Mouse (Mus musculus) kidney, postnatal 14 days (tissue): ENCODE measurements at regions not wholly inside any gene's neighbourhood (a gene's known extent, or its start where the extent isn't known, plus 50 kb on each side); places are given as distances from the start of the nearest gene placed in this dataset.

Experiments
- DNase-seq: peaks from one replicate; pipeline ENCODE4 v3.0.0; 2022; ENCODE audit warnings: mixed read lengths

DNA sequence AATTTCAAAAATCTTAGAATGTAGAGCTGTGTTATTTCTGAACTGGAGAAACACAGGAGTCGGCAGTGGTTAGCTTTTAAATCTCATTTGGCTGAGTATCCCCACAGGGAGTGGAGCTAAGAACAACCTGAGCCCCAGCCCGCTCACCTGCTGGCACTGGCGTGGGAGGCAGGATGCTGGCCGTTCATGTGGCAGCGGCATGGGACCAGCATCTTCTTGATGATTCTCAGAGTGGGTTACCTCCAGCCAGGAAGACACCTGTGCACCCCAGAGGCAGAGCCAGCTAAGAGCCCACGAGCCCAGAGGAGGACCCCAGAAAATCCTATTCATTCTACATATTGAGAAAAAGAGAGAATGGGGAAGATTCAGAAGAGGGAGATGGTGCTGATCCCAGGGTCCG lies 181.7 kb downstream of the Vrk1 start:
- DNase-seq: no peak

DNA sequence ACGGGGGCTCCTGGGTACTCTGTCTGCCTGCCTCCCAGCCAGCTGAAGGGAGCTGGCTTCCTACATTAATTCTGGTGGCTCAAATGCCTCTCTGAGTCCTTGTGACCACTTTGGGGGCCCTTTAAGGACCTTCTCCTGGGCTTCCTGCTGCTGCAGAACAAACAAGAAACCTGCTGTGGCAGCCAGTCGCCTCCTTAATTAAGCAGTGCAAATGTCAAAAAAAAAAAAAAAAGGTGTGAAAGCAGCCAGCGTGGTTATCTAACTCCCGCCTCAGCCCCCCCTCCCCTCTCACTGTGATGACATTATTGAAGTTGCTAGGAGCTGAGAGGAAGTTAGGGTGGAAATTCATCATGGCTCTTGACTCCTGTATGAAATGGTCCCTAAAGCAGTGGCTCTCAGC lies 189.3 kb downstream of the Vrk1 start:
- no peak for DNase-seq

DNA sequence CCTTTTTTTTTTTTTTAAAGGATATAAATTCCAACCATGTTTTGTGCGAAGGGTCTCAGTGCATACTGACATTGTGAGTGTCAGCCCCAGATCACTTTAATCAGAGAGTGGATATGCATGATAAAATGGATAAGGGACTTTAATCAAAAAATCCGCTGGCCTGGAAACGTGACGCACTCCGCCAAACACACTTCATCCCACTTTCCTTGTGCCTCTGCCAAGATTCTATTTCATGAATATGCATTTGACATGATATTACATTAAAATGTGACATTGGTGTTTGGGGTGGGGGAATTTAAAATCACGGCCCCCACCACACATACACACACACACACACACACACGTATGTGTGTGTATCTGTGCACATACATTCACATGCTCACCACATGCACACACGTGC lies 193.5 kb downstream of the Vrk1 start:
- no peak for DNase-seq

DNA sequence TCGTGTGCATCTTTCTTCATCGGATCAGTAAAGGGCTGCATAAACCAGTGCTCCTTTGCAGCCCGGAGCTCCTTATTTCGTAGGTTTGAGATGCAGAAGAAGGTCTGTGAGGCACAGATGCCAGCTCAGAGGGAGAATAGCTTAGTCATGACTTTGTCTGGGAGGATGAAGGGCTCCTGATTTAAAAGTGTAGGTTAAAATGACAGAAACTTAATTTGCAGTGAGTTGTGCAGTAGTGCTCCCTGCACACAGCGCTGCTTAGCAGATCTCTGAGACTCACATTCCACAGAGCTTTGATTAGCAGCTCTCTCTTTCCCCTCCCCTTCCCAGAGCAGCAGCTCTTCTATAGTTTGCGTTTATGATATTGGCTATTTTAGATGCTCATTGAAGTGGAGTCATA lies 200.9 kb downstream of the Vrk1 start:
- no peak for DNase-seq

DNA sequence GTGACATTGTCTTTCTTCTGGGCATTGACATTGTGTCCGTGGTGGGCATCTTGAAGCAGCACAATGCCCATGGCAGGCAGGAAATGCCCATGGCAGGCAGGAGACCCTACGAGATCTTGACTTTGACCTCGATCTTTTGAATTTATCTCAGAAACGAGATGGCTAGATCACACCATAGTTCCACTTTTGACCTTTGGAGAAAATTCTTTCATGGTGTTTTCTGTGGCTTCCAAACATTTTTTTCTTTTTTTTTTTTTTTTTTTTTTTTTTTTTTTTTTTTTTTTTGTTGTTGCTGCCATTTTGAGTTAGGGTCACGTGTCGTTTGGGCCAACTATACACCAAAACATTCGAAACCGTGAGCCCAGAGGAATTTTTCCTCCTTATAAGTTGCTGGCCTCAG lies 201.5 kb downstream of the Vrk1 start:
- no peak for DNase-seq

DNA sequence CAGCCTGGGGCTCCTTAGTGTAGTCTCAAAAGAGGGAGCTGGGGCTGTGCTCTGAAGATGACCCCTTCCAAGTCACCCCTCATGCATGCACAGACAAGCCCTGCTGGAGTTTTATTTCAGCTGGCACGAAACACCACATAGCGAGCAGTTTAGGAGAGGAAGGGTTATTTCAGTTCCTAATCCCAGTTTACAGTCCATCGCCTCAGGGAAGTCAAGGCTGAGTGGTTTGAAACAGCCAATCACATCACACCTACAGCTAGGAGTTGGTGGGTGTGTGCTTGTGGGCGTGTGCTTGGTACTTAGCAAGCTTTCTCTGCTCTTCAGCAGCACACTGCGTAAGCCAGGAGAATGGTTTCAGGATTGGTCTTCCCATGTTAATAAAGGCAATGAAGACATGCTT lies 202.4 kb downstream of the Vrk1 start:
- DNase-seq: no peak

DNA sequence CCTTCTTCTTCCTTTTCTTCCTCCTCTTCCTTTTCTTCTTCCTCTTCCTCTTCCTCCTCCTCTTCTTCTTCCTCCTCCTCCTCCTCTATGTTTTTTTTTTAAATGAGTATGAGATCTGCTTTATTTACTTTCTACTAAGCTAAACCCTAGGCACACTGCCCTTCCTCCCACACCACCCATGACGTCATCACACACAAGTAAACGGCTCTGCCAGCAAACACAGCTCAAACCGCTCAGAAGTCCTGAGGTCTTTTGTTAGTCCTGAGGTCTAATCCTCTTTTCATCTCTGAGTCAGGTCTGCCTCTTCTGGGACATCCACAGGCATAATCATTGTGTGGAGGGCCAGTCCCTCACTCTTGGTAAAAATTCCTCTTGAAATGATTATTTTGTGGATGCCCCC lies 210.0 kb downstream of the Vrk1 start:
- no peak for DNase-seq

DNA sequence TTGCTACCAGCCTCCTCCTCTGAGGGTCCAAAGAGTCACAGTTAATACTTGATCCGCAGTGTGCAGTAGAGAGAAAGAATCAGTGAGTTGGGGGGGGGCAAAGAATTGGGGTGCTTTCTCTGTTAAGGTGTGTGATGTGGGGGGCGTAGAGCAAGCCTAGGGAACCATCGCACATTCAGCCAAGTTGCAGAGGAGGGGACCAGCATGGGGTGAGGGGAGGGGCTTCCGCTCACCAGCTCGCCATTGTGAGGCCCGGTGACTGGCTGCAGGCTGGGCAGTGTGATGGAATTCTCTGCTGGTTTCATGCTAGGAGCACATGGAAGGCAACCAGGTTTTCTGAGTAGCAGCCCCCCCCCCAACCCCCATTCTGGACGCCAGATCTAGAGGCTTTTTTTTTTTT lies 216.2 kb downstream of the Vrk1 start:
- no peak for DNase-seq

DNA sequence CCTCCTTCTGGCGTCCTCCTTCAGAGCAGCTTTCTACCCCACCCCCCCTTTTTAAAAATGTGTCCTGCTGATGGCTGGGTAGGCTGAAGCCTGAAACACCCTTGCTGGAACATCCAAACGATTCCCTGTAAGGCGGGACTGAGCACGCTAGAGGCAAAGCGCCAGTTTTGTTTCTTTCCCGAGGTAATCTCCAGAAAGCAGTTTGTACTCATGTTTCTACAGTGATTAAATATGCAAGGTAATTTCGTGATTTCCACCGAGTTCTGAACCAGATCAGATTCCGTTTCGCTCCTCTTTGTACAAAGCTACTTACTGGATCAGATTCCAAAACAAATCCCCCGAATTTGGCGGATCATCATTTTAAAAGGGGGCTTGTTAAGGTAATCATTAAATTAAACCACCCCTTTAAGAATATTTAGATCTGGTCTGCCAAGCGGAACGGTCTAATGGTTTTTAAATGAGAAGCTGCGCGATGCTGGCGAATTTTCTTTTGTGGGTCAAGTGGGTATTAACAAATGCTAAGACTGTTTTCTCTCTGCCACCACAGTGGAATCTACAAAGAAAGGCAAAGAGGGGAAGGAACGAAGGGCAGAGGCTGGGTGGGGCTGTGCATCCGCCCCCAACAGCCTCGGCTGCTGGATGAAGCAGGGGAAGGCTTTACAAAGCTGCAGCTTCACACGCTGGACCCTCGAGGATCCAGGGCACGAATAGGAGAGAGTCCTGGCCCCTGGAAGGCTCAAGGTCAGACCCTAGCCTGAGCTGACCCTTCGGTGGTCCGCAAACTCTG lies 216.9 kb downstream of the Vrk1 start:
- DNase-seq: no peak

DNA sequence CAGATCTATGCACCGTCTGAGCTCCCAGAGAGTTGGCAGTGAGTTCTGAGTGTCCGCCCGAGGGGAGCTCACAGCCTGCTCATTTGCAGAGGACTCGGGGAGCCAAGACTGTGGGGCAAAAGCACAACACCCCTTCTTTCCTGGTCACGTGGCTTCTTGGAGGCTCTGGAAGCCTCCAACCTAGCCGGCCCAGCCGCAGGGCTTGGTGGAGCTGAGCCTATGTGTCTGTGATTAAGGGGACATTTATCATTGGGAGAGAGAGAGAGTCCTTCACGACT lies 217.5 kb downstream of the Vrk1 start:
- no peak for DNase-seq

DNA sequence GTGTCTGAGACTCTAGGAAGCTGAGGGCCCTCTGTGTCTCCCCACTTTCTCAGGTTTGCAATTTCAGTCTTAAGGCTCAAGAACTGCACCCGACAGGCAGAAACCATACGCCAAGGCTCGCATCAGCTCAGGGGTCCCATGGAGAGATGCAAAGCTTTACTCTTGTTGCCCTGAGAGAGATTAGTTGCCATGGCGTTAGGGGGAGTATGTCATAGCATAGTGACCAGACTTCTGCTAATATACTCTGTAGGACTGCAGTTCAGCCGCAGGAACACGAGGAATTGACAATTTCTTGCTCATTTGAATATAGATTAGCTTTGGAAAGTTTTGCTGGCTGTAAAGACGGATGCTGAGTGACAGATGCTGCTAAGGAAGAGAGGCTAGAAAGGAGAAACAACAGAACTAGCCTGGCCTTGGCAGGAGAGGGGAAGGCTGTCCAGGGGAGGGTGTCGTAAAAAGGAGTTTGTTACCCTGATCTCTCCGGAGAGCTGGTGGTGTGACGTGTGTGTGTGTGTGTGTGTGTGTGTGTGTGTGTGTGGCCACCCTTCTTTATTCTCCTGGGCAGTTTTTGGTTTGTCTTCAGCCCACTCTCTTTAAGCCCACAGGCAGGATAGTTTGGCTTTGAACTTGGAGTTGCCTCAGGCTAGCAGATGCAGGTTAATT lies 235.3 kb downstream of the Vrk1 start:
- DNase-seq: no peak

DNA sequence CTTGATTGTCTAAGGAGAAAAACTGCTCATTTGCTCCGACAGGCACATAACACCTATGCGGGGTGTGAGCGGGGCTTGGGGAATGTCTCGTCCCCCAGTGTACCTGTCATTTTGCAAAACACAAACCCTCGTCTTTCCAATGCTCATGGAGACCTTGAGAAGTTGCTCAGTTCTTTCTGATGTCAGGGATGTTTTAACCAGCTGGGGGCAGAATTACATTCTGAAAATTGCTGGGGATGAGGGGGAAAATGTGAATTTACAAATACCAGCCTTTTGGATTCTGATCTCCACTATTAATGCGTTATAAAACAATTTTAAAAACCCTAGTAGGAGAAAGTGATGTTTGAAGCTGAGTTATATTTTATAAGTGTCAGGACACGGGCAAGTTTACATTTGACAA lies 263.6 kb downstream of the Vrk1 start:
- no peak for DNase-seq

DNA sequence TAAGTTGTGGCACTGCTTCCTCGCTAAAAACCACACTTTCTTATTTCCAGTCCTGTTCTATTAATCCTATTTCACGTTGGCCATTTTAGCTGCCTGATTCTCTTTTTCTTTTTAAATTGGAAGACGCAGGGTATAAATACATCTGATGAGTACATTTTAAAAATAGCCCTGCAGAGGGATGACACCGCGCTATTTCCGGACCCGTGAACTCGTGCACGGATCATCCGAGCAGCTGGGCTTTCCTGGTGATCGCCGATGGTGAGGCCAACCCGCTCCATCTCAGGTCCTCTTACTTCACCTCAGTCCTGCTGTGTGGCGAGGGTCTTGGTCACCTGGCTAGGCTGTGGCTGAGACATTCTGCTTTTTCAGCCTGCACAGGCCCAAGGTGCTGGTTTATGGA lies 267.9 kb downstream of the Vrk1 start:
- no peak for DNase-seq

DNA sequence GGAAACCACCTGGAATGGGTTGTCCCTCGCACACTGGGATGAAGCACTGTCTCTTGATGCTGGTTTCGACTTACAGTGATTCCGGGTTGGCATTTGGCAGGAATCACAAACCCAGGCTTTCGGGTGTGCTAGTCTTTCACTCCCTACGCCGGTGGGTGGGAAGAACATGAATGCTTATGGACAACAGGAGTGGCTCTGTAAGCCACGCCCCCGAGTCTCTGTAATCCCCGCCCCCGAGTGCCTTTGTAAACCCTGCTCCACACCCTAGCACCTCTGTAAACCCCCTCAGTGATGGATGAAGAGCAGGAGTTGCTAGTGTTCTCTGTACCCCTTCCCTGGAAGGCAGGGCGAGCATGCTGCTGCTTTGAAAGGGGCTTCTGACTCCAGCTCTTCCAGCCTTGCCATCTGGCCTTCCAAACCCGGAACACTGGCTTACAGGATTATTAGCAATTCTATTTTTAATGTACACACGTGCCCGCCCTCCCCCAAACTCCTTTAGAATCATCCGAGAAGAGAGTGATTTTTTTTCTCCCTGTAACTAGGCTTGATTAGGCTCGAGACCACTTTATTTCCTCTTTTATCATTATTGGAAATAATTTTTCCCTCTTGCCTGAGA lies 272.6 kb downstream of the Vrk1 start:
- no peak for DNase-seq

DNA sequence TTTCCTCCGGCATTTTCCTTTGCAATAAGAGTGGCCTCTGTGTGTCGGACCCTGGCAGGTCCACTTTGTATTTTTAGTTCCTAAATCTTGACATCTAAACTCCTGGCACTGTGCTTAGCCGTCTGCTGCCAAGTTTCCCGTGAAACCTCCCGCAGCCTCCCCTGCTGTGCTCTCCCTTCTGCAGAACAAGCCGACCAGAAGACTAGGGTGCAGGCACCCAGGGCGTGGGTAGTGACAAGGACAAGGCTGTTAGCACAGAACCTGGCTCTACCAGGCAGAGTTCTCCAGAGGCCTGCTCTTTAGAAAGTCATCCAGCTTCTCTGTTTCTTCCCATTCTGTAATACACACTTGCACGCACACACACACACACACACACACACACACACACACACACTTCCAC lies 274.8 kb downstream of the Vrk1 start:
- no peak for DNase-seq

DNA sequence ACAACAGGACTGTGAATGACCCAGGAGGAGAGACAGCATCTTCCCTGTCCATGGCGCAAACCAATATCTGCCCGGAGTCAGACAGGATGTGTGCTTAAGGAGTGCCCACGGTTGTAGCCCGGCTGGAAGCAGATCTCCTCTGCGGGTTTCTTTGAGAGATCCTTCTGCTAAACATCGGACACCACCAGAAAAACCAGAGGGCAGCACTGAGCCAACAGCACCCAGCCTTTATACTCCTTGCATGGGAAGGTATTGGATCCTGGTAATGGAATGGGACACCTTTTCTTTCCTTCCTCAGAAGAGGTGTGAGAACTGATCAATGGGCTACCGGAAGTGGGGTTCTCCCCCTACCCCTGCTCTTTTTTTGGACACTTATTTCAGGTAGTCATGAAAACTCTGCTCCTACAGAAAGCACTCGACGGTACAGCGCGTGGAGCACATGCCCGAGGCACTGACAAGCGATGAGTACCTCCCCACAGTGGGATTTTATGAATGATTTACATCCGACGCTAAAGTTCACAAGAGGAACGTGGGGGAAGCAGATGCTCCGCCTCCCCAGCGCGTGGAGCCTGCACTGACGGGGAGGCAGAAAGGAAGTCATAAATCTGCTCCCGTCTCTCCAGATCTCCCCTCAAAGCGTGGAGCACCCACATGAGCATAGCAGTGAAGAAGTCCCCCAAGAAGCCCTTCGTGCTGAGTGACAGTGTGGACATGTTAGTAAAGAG lies 278.9 kb downstream of the Vrk1 start:
- peak; percentile 18 for DNase-seq

DNA sequence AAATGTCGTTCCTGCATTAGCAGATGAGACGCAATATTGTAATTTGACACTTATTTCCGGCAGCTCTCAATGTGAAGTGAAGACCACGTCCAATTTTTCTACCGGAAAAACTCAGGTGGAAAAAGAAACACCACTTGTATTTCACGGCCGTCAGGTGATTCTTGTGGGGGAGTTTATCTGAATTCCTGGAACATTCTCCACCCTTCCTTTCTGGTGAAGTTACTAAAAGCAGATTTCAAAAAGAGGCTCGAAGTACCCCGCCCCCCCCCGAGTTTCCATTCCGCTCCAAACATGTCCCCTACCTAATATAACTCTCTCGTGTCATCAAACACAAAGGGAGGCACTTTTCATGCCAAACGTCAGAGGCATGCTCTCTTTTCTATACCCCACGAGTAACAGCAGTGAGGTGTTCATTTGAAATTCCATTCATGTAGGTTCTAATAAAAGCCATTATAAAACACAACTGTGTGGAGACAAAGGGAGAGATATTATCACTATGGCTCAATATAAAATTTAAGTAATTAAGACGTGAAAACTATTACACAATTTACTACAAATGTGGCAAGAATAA lies 281.5 kb downstream of the Vrk1 start:
- DNase-seq: no peak

DNA sequence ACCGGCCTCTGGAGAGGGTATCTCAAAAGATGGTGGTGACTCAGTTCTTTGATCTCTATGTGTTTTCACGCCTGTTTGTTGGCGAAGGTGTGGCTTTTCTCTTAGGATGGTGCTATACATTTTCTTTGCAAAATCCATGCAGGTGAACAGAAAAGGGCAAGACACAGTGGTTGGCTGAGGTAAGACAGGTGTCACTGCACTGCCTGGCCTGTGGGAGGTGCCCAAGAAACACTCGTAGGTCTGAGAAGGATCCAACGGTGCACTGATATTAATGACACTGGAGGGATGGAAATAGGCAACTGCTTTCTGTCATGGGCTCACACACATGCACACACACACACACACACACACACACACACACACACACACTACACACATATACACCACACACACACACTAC lies 283.1 kb downstream of the Vrk1 start:
- DNase-seq: no peak

DNA sequence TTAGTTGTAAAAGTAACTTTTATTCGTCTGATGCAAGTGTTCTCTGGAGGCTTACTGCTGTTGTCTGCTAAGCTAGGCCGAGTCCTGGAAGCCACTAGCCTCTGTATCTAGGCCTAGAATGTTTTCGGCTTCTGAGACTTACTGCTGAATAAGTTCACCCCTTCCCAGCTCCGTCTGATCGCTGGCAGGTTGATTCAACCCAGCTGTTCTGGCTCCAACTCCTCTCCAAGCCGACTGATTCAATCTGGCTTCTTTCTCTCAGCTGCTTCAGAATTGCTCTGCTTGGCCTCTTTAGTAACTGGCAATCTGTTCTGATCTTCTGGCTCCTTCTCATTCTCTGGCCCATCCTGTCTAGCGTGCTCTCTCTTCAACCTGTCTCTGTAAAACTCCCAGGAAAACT lies 285.6 kb downstream of the Vrk1 start:
- no peak for DNase-seq

DNA sequence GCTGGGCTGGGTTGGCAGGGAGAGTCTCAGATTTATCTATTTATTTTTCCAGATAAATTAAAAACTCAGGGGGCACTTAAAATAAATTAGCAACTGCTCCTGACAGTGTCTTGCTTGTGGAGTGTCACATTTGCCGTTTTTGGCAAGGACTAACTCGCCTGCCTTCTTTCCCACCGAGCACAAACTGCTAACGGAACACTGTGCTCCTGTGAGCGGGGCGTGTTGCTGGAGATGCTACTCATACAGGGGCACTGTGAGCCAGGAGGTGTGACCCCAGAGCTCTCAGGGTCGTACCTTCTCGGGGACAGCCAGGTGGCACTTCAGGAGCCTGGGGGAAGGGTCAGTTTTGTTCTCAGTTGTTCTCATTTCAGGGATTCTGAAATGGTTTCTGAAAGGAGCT lies 292.6 kb downstream of the Vrk1 start:
- no peak for DNase-seq

DNA sequence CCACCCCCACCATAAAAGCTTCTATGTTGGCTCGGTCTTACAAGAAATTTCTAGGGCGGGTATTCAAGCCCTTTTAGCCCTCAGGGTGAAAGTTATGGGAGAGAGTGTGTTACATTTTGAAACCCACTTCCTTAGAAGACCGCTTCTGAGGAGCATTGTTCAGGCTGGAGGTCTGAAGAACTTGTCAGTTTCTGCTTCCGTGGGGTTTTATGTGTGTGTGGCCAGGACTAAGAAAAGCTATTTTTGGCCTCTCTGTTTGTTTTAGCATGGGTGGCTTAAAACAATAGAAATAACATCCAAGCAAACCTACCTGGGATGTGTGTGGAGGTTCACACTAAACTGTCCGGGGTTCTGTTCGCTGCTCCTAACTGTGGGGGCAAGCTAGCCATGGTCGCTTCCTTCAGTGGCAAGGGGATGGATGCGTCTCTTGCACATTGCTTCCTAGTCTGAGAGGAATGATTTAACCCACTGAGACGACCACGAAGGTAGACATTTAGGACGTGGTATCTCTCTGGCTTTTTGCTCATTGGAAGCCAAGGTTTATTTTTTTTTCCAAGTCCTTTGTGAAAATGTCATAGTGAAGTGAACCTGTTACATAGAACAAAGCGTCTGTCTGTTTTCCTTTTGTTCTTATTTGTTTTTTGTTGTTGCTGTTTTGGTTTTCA lies 298.4 kb downstream of the Vrk1 start:
- DNase-seq: no peak

DNA sequence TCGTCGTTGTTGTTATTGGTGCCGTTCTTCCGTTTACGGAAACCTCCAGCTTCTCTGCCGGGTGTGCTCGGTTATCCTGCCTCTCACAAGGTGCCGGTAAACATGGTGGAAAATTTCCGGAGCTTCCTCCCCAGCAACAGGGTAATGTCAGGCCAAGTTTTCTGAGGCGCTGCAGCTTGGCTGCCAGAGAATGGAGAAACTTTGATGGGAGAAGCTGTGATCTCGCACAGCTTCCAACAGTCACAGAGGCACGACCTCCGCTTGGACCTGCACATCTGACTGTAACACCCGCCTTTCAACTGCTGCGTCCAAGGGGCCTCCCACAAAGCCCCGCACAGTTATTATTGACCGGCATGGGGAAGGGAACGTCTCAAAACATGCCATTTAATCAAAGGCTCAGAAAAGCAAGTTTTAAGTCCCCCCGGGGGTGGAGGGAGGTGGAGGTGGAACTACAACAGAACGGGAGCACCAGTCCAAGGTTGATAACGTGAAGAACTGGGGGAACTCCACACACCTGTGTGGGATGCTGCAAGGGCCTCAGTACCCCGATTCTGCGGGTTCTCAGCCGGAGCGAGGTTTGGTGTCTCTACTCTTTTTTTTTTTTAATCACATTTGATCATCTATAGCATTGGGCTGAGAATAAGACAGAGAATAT lies 299.1 kb downstream of the Vrk1 start:
- no peak for DNase-seq

DNA sequence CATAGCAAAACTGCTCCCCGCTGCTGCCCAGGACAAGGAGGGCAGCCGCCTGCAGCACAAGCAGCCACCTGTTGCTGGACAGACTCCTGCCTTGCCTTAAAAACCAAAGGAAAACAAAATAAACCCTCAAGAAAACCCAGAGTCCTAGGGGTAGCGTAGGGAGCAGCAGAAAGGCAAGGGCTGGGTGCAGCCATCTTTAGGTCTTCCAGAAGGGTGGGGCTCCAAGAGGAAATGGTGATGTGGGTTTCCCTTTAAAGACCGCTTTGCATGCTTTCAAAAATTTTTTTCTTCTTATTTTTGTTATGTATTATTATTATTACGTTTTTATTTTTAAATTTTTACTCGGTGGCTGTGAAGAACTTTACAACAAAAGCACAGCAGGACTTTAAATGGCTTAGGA lies 300.1 kb downstream of the Vrk1 start:
- DNase-seq: no peak
